Mouse (Mus musculus) hindbrain, embryonic 15.5 days (tissue): ENCODE results near the gene Trpv2. TPM values are rescaled to one million over a fixed set of nuclear protein-coding genes. Genes with fewer than 3 reads are reported as not detected.

Experiments used
- ATAC-seq: fragments of 200-750 bp; cut with Nextera tagmentation; 2 replicates; pipeline ENCODE4 v1.8.0; 2017; ENCODE audit warnings: low read depth, moderate number of reproducible peaks, moderate TSS enrichment; ENCODE audit not compliant: low FRiP score
- H3K27ac ChIP-seq: fragments of 300-500 bp; sonication (generic); replicated peaks from 2 replicates; pipeline ENCODE4 v1.5.1; 2015; ENCODE audit warnings: mild to moderate bottlenecking, inconsistent platforms
- H3K27me3 ChIP-seq: fragments of 300-500 bp; sonication (generic); 2 replicates; pipeline ENCODE4 v1.6.1; 2015; ENCODE audit warnings: control low read depth, inconsistent platforms
- H3K36me3 ChIP-seq: fragments of 300-500 bp; sonication (generic); 2 replicates; pipeline ENCODE4 v1.6.1; 2015; ENCODE audit warnings: control low read depth, inconsistent platforms
- H3K4me1 ChIP-seq: fragments of 300-500 bp; sonication (generic); replicated peaks from 2 replicates; pipeline ENCODE4 v1.6.1; 2015; ENCODE audit warnings: control low read depth, inconsistent platforms
- H3K4me2 ChIP-seq: fragments of 300-500 bp; sonication (generic); 2 replicates; pipeline ENCODE4 v1.6.1; 2015; ENCODE audit warnings: moderate library complexity, mild to moderate bottlenecking, inconsistent platforms
- H3K4me3 ChIP-seq: fragments of 300-500 bp; sonication (generic); 2 replicates; pipeline ENCODE4 v1.5.1; 2015; ENCODE audit warnings: mild to moderate bottlenecking, inconsistent platforms
- H3K9ac ChIP-seq: fragments of 300-500 bp; sonication (generic); 2 replicates; pipeline ENCODE4 v1.6.1; 2015; ENCODE audit warnings: inconsistent platforms
- H3K9me3 ChIP-seq: fragments of 300-500 bp; sonication (generic); 2 replicates; pipeline ENCODE4 v1.6.1; 2016; ENCODE audit warnings: control low read depth, inconsistent platforms
- WGBS: fragments of 180-500 bp; shearing (Covaris S2); methylation state at CpG from one replicate; pipeline ENCODE4 v1.1.7; 2015; 5-methylcytosine and 5-hydroxymethylcytosine counted together
- polyA plus RNA-seq: library from polyadenylated mRNA; unstranded; fragments of >200 nt; fragmentation: Nextera tagmentation; extraction: Ambion mirVana; gene quantifications from 2 replicates; pipeline ENCODE4 v1.2.1, GENCODE M21; 2015

Trpv2 gene
- polyA plus RNA-seq, 1 experiment from 2014 or later, result 31.2 TPM

- H3K4me3 ChIP-seq, result peak within 1 kb of the TSS; percentile 76
These were observed 23.5 kb upstream of the Trpv2 start, which contains the start of gene Ubb for GRCm38 (mm10) chr11:62550727-62551225. TSS of gene Ubb (plus strand) at chr11:62551171.

GRCm38 (mm10) chr11:62551226-62552119 lies 22.8 kb upstream of the Trpv2 start:
- Histone ChIP-seq H3K27me3 (no peaks in the 10 kb centered on the region), H3K4me1 (peaks cover 44% of the 10 kb centered on the region), H3K9ac (peak overlapping the region; percentile 74), H3K36me3 (peaks cover 10% of the 10 kb centered on the region; the same call in 1 of the 2 replicates), H3K27ac (peak overlapping the region; percentile 89), H3K9me3 (no peaks in the 10 kb centered on the region), H3K4me2 (peak overlapping the region; percentile 79), H3K4me3 (peak overlapping the region; percentile 76)
- WGBS, result under 1% methylated on average over 58 of the region's 58 CpGs
- peak; percentile 89 for ATAC-seq

More at GRCm38 (mm10) chr11:62550727-62551225, 23.5 kb upstream of the Trpv2 start, which contains the start of gene Ubb:
- no peaks in the 10 kb centered on the region for H3K27me3 ChIP-seq
- H3K4me2 ChIP-seq, result peak within 1 kb of the TSS; percentile 79
- peaks cover 43% of the 10 kb centered on the region for H3K4me1 ChIP-seq
- under 1% methylated on average over 40 of the region's 40 CpGs for WGBS
- H3K9me3 ChIP-seq, result no peaks in the 10 kb centered on the region
- H3K9ac ChIP-seq, result peak within 1 kb of the TSS; percentile 96
- H3K27ac ChIP-seq, result peak within 1 kb of the TSS; percentile 99
- H3K36me3 ChIP-seq, result peaks cover 10% of the 10 kb centered on the region; the same call in 1 of the 2 replicates
- peak; percentile 97 for ATAC-seq

GRCm38 (mm10) chr11:62553186-62553585 lies 21.1 kb upstream of the Trpv2 start:
- Histone ChIP-seq H3K27ac (no peak overlapping the region), H3K9ac (peak overlapping the region; percentile 49), H3K27me3 (no peaks in the 10 kb centered on the region), H3K4me3 (peak overlapping the region; percentile 50), H3K4me2 (peak overlapping the region; percentile 98), H3K36me3 (peaks cover 10% of the 10 kb centered on the region; the same call in 1 of the 2 replicates), H3K4me1 (peaks cover 44% of the 10 kb centered on the region), H3K9me3 (no peaks in the 10 kb centered on the region)
- ATAC-seq, result no peak
- WGBS, result 25% methylated on average over 1 of the region's 1 CpGs

- Histone ChIP-seq H3K9ac (peak overlapping the region; percentile 49), H3K4me2 (peak overlapping the region; percentile 98), H3K4me1 (peaks cover 43% of the 10 kb centered on the region), H3K9me3 (no peaks in the 10 kb centered on the region), H3K27ac (no peak overlapping the region), H3K36me3 (peaks cover 10% of the 10 kb centered on the region; the same call in 1 of the 2 replicates), H3K4me3 (peak overlapping the region; percentile 50), H3K27me3 (no peaks in the 10 kb centered on the region)
- ATAC-seq, result no peak
- 77% methylated on average over 5 of the region's 5 CpGs for WGBS
These were observed 20.7 kb upstream of the Trpv2 start for GRCm38 (mm10) chr11:62553633-62554032.

- Histone ChIP-seq H3K9ac (no peak overlapping the region; the same call in none of the 2 replicates), H3K4me3 (peak overlapping the region; percentile 50), H3K4me1 (peaks cover 36% of the 10 kb centered on the region), H3K9me3 (no peaks in the 10 kb centered on the region), H3K4me2 (peak overlapping the region; percentile 98), H3K27me3 (no peaks in the 10 kb centered on the region), H3K27ac (no peak overlapping the region), H3K36me3 (peaks cover 10% of the 10 kb centered on the region; the same call in 1 of the 2 replicates)
- 63% methylated on average over 5 of the region's 5 CpGs for WGBS
- no peak for ATAC-seq
These were observed 20.0 kb upstream of the Trpv2 start for GRCm38 (mm10) chr11:62554163-62554855.

- Histone ChIP-seq H3K27me3 (no peaks in the 10 kb centered on the region), H3K9ac (no peak overlapping the region), H3K27ac (no peak overlapping the region), H3K4me1 (peaks cover 29% of the 10 kb centered on the region), H3K4me3 (peak overlapping the region; percentile 50), H3K4me2 (peak overlapping the region; percentile 98), H3K9me3 (no peaks in the 10 kb centered on the region), H3K36me3 (peaks cover 10% of the 10 kb centered on the region; the same call in 1 of the 2 replicates)
- no peak for ATAC-seq
These were observed 19.3 kb upstream of the Trpv2 start for GRCm38 (mm10) chr11:62554934-62555517.

- Histone ChIP-seq H3K4me1 (peaks cover 28% of the 10 kb centered on the region), H3K4me2 (no peak overlapping the region), H3K9me3 (no peaks in the 10 kb centered on the region), H3K4me3 (no peak overlapping the region), H3K9ac (no peak overlapping the region), H3K36me3 (peaks cover 10% of the 10 kb centered on the region; the same call in 1 of the 2 replicates), H3K27me3 (no peaks in the 10 kb centered on the region), H3K27ac (no peak overlapping the region)
- ATAC-seq, result no peak
These were observed 18.3 kb upstream of the Trpv2 start for GRCm38 (mm10) chr11:62555896-62556412.

- ATAC-seq, result no peak
- H3K27me3 ChIP-seq, result no peaks in the 10 kb centered on the region
- H3K9me3 ChIP-seq, result no peaks in the 10 kb centered on the region
- H3K4me1 ChIP-seq, result peaks cover 28% of the 10 kb centered on the region
- no peak overlapping the region for H3K9ac ChIP-seq
- 72% methylated on average over 5 of the region's 5 CpGs for WGBS
- H3K4me2 ChIP-seq, result no peak overlapping the region
- no peak overlapping the region for H3K27ac ChIP-seq
- no peak overlapping the region for H3K4me3 ChIP-seq
- H3K36me3 ChIP-seq, result peaks cover 10% of the 10 kb centered on the region; the same call in 1 of the 2 replicates
These were observed 17.1 kb upstream of the Trpv2 start for GRCm38 (mm10) chr11:62557205-62557604.

GRCm38 (mm10) chr11:62558152-62558551 lies 16.1 kb upstream of the Trpv2 start:
- Histone ChIP-seq H3K27me3 (no peaks in the 10 kb centered on the region), H3K36me3 (peaks cover 9% of the 10 kb centered on the region; the same call in 1 of the 2 replicates), H3K9ac (no peak overlapping the region), H3K27ac (no peak overlapping the region), H3K4me3 (no peak overlapping the region), H3K9me3 (no peaks in the 10 kb centered on the region), H3K4me1 (peaks cover 27% of the 10 kb centered on the region), H3K4me2 (no peak overlapping the region)
- no peak for ATAC-seq
- 73% methylated on average over 2 of the region's 2 CpGs for WGBS

- 62% methylated on average over 6 of the region's 6 CpGs for WGBS
- no peak overlapping the region for H3K27ac ChIP-seq
- no peak overlapping the region for H3K9ac ChIP-seq
- H3K4me1 ChIP-seq, result peaks cover 17% of the 10 kb centered on the region
- ATAC-seq, result no peak
- no peaks in the 10 kb centered on the region for H3K9me3 ChIP-seq
- peaks cover 4% of the 10 kb centered on the region; the same call in 1 of the 2 replicates for H3K36me3 ChIP-seq
- H3K27me3 ChIP-seq, result no peaks in the 10 kb centered on the region
- H3K4me2 ChIP-seq, result no peak overlapping the region
- H3K4me3 ChIP-seq, result no peak overlapping the region
These were observed 15.2 kb upstream of the Trpv2 start for GRCm38 (mm10) chr11:62558961-62559646.

- no peaks in the 10 kb centered on the region for H3K27me3 ChIP-seq
- H3K4me3 ChIP-seq, result peak overlapping the region; percentile 30
- peak overlapping the region; percentile 56 for H3K4me2 ChIP-seq
- no peaks in the 10 kb centered on the region for H3K9me3 ChIP-seq
- 27% methylated on average over 43 of the region's 43 CpGs for WGBS
- H3K27ac ChIP-seq, result no peak overlapping the region
- no peak for ATAC-seq
- no peaks in the 10 kb centered on the region for H3K36me3 ChIP-seq
- H3K9ac ChIP-seq, result no peak overlapping the region
- H3K4me1 ChIP-seq, result peaks cover 3% of the 10 kb centered on the region
These were observed 13.7 kb upstream of the Trpv2 start for GRCm38 (mm10) chr11:62560463-62561016.
